Mouse (Mus musculus): ENCODE results near the gene Kctd19.

The Kctd19 gene

DNA sequence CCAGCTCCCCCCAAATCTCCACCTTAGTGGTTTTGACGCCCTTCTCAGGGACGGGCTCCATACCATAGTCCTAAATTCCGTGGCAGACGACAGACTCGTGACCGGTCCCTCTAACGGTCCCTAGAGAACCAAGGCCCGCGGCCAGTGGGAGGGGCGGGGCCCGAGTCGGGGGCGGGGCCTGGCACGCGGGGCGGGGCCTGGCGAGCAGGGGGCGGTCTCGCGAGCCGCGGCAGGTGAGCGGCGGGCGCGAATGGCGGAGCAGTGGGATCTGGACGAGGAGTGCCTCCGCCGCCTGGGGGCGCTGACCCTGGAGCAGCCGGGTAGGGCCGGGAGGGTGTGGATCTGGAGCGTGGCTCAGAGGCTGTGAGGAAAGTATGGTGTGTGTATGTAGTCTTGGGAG is at the start of gene Kctd19, which contains the start of gene Lrrc36:
Gene Kctd19 (minus strand): TSS at position 112 of the 400 bp plus-strand sequence.
Gene Lrrc36 (plus strand): TSS at position 181 of the 400 bp plus-strand sequence.
- peak; percentile 30 to 54 for DNase-seq

- no peak for DNase-seq
Measured at GRCm38 (mm10) chr8:105461085-105461803, 47.9 kb upstream of the Kctd19 start.

GRCm38 (mm10) chr8:105455218-105455617 is 41.9 kb upstream of the Kctd19 start:
- no peak for DNase-seq

- DNase-seq = no peak
Measured at GRCm38 (mm10) chr8:105454088-105454487, 40.8 kb upstream of the Kctd19 start.

GRCm38 (mm10) chr8:105453296-105453695 is 40.0 kb upstream of the Kctd19 start:
- no peak for DNase-seq

DNA sequence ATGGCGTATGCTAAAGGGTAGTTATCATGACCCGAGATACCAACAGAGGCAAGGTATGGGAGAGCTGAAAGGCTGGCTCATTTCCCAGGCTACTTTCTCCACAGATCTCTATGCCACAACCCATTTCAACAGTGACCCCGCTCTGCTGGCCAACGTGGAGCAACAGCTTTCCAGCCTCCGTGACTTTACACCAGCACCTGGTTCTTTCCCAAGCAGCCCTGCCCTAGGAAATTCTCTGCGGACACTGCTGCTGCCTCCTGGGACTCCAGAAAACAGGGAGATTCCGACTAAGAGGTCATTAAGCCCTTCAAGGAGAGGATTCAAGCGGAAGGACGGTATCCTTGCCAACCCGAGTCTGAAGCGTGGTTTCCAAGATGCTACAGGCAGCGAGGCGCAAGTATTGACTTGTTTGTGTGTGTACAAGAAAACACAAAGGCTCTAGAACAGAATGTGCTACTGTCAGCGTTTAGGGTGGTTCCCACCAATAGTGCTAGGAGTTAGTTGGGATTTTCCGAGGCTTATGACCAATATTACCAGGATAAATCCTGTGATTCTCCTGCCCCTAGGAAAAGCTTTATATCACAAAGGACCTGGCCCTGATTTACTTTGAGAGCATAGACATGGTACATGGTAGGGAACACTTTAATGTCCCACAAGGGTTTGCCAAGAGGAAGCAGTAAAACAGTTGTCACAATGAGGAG is 38.8 kb upstream of the Kctd19 start:
- DNase-seq = no peak

DNA sequence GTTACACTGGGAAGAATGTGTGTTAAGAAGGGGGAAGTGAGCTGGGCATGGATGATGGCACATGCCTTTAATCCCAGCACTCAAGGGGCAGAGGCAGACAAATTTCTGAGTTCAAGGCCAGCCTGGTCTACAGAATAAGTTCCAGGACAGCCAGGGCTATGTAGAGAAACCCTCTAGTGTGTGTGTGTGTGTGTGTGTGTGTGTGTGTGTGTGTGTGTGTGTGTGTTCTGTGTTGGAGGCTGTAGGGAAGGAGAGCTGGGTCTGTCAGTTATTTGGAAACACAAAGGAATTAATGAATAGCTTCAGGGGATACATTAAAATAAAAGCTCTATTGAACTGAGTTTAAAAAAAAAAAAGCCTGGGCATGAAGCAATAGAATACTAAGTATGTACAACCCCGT is 37.7 kb upstream of the Kctd19 start:
- DNase-seq = no peak

GRCm38 (mm10) chr8:105448596-105448995 is 35.3 kb upstream of the Kctd19 start:
- no peak for DNase-seq

DNA sequence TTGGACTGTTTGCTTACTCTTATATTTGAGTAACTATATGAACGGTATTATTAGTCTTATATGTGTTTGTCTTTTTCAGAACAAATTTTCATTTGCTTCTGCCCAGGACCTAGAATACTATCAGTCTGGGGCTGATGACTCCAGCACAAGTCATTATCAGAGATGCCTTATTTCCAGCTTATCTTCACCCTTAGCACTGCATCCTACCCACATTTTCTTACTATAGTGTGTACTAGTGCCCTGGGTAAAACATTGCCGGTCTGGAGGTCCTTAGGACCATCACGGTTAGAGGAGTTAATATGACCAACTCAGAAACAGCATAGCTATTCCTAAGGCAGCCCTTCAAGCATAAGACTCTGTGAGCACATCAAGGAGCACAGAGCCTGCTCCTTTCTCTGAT is 34.9 kb upstream of the Kctd19 start:
- DNase-seq = no peak

DNA sequence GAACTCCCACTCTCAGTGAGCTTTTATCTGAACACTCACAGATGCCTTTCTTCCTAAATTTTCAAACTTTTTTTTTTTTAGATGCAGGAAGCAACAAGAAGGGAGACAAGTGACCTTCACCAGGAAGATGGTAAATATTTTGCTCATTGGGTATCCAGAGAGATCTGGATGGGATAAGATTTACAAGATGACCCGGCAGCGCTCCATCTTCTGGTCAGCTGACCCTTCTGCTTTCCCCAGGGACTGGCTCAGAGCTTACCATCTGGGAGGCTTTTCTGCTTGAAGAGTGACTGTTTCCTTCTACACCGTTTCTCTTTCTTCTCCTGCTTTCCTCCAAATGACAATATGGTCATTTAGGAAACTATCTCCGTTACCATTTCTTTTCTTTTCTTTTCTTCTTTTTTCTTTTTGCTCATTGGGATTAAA is 32.8 kb upstream of the Kctd19 start:
- no peak for DNase-seq

DNA sequence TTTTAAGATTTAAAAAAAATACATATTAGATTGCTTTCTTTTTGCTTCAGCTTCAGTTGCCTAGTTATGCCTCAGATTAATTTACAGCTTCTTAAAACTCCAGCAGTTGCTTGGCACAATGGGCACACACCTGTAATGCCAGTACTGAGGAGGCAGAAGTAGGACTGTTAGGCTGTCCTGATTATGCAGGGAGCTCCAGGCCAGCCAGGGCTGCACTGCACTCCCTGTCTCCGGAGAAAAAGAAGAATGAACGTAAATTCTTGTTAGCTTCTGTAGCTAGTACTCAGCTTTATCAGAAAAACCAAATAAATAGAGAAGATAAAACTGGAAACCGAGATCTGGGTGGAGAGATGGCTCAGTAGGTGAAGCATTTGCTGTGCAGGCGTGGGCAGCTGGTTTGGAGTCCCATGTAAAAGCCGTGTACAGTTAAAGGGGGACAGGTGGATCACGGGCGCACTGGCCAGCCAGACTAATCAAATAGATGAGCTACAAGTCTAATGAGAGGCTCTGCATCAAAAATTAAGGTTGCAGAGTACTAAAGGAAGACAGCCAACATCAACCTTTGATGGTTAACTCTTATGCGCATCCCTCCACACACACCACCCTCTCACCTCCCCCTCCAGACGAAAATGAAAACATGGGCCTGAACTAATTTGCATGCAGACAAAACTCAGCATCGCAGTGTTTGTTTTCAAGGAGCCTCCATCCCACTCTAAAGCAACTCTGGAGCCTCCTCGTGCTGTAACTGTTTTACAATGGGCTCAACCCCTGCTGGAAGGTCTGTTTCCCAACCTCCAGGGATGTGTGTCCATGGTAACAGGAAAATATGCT is 32.2 kb upstream of the Kctd19 start:
- DNase-seq = no peak

GRCm38 (mm10) chr8:105442661-105443060 is 29.4 kb upstream of the Kctd19 start:
- no peak for DNase-seq

DNA sequence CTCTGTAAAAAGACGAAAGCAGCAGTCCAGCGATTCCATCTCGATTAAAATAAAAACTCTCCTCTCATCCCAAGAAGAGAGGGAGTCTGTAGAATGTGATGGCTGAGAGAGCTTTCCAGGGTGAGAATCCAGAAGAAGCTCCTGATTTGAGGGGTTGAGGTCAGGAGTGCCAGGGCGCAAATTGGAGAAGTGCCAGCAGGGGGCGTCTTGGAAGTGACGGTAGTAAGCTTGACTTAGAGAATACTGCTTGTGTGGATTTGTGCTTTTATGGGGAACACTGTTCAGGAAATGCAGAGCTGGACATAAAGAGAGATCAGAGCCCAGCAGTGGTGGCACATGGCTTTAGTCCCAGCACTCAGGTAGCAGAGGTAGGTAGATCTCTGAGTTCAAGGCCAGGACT is 28.1 kb upstream of the Kctd19 start:
- DNase-seq = peak; percentile 30 to 48

- DNase-seq = peak; percentile 46 to 53
Measured at GRCm38 (mm10) chr8:105438865-105439264, 25.6 kb upstream of the Kctd19 start.

- no peak for DNase-seq
Measured at GRCm38 (mm10) chr8:105437078-105437748, 23.9 kb upstream of the Kctd19 start.

GRCm38 (mm10) chr8:105436218-105436617 is 22.9 kb upstream of the Kctd19 start:
- no peak for DNase-seq

GRCm38 (mm10) chr8:105434136-105434535 is 20.8 kb upstream of the Kctd19 start:
- DNase-seq = no peak

- no peak for DNase-seq
Measured at GRCm38 (mm10) chr8:105433511-105433910, 20.2 kb upstream of the Kctd19 start.

- DNase-seq = no peak
Measured at GRCm38 (mm10) chr8:105433021-105433420, 19.7 kb upstream of the Kctd19 start.

DNA sequence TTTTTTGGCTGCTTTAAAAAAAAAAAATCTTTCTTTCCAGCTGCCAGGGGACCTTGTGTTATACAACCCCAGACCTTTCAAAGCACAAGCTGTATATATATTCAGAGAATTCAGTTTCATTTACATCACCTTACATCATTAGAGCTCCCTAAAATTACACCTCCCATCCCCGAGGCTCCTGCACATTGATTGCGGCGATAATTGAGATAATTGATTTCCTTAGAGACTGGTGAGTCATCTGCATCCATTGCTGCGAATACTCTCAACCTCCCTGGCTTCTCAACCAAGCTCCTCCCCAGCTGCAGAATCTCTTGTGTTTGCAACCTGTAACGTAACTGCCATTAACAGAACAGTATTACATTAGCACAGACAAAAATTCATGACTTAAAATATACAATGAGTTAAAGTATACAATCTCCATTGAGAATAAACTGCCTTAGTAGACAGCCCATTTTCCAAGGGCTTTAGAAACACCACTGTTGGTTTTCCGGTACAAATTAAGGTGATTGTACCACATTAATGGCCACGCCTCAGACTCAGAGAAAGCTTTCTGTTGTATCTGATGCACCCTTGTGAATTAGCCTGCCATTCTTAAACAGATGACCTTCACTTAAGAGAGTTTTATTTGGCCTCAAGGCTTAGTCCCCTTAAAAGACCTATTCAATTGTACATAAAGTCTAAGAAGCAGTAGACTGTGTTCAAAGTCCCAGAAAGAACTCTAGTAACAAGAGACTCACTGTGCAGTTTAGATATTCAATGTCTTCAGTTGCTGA is 18.6 kb upstream of the Kctd19 start:
- no peak for DNase-seq

GRCm38 (mm10) chr8:105426878-105427277 is 13.6 kb upstream of the Kctd19 start:
- no peak for DNase-seq

- no peak for DNase-seq
Measured at GRCm38 (mm10) chr8:105422006-105422405, 8.7 kb upstream of the Kctd19 start.
